Mouse (Mus musculus): ENCODE measurements around the gene Dbndd2.

- TF ChIP-seq MAFK (IDR thresholded peaks at IDR 0.05; ENCODE audit: insufficient read depth, low read depth, low read length) (no peak), HCFC1 (IDR thresholded peaks at IDR 0.05; ENCODE audit: borderline replicate concordance, insufficient read depth, low read length) (no peak), ZNF384 (IDR thresholded peaks at IDR 0.05; ENCODE audit: low read depth, low read length) (no peak)
These were observed 34.9 kb downstream of the Dbndd2 start for GRCm38 (mm10) chr2:164520782-164521181.
